Comparison of ENCODE assay signal across 14 mouse cellular contexts in genomic region chr1:168299928-168300365, GRCm38 (mm10).
DNase-seq lines count a peak whose midpoint lies in the region; ATAC-seq and TF ChIP-seq lines count a peak whose summit lies in the region.
"Had no signal": no experiment of that assay in that cellular context is flagged by ENCODE, and none has a peak within 500 bp of the region (broad histone marks: within the 10 kb centered on the region; RNA-seq: fewer than 3 reads in every experiment).

No protein-coding gene starts in this region.

- 71% methylated on average over 12 of the region's 12 CpGs for WGBS in heart, embryonic 12.5 days
- 26% methylated on average over 12 of the region's 12 CpGs for WGBS in forebrain, embryonic 13.5 days
- WGBS in limb, embryonic 13.5 days = 22% methylated on average over 12 of the region's 12 CpGs
- 66% methylated on average over 12 of the region's 12 CpGs for WGBS in kidney, embryonic 14.5 days

- no peak for DNase-seq in heart, postnatal 36 days
- no peak for DNase-seq in spleen, postnatal 36 days (ENCODE audit: low spot score in 2 of 2)
- DNase-seq: adrenal gland, postnatal 14 days; B cell, adult 2 months; cerebellum, adult 11-12 months; kidney, adult 2 months; layer of hippocampus, adult 9-11 months; thymus, postnatal 14 days had no signal

- peaks cover 46% of the 10 kb centered on the region for H3K4me1 ChIP-seq in heart, embryonic 12.5 days (replicated peaks)
- no peaks in the 10 kb centered on the region for H3K4me1 ChIP-seq in E14TG2a.4 (replicated peaks; ENCODE audit: low read depth, low read length)
- H3K4me1 ChIP-seq in forebrain, embryonic 13.5 days = peaks cover 65% of the 10 kb centered on the region
- peaks cover 30% of the 10 kb centered on the region for H3K4me1 ChIP-seq in limb, embryonic 13.5 days
- peaks cover 8% of the 10 kb centered on the region; the same call in 1 of the 2 replicates for H3K4me1 ChIP-seq in kidney, embryonic 14.5 days (ENCODE audit: control insufficient read depth, insufficient read depth, low read length)

- H3K36me3 ChIP-seq in heart, embryonic 12.5 days = 0 out of 2 replicates have a peak, but pooled peaks cover 4% of the 10 kb centered on the region
- no peaks in the 10 kb centered on the region for H3K36me3 ChIP-seq in E14TG2a.4 (ENCODE audit: insufficient read depth, low read length)
- peaks cover 12% of the 10 kb centered on the region; the same call in 1 of the 2 replicates for H3K36me3 ChIP-seq in forebrain, embryonic 13.5 days (ENCODE audit: poor library complexity, severe bottlenecking)
- no peaks in the 10 kb centered on the region for H3K36me3 ChIP-seq in limb, embryonic 13.5 days
- H3K36me3 ChIP-seq in kidney, embryonic 14.5 days (ENCODE audit: control insufficient read depth, insufficient read depth, low read length) = no peaks in the 10 kb centered on the region; the same call in 1 of the 2 replicates

- H3K4me3 ChIP-seq in heart, embryonic 12.5 days = no peak overlapping the region
- H3K4me3 ChIP-seq in E14TG2a.4 (replicated peaks; ENCODE audit: low read length) = 0 out of 2 replicates have a peak overlapping the region, but pooled peaks have one; percentile 20
- H3K4me3 ChIP-seq in forebrain, embryonic 13.5 days = no peak overlapping the region
- H3K4me3 ChIP-seq in limb, embryonic 13.5 days = no peak overlapping the region
- no peak overlapping the region for H3K4me3 ChIP-seq in kidney, embryonic 14.5 days (ENCODE audit: low read length)

- H3K4me2 ChIP-seq in heart, embryonic 12.5 days = no peak overlapping the region
- peak overlapping the region; percentile 48 for H3K4me2 ChIP-seq in forebrain, embryonic 13.5 days
- H3K4me2 ChIP-seq in limb, embryonic 13.5 days (replicated peaks) = peak overlapping the region; percentile 36
- H3K4me2 ChIP-seq in kidney, embryonic 14.5 days (replicated peaks; ENCODE audit: low read depth, low read length) = no peak overlapping the region

- no peaks in the 10 kb centered on the region for H3K27me3 ChIP-seq in heart, embryonic 12.5 days (replicated peaks)
- H3K27me3 ChIP-seq in E14TG2a.4 (ENCODE audit: insufficient read depth, low read length) = no peaks in the 10 kb centered on the region
- no peaks in the 10 kb centered on the region for H3K27me3 ChIP-seq in forebrain, embryonic 13.5 days
- H3K27me3 ChIP-seq in limb, embryonic 13.5 days = peaks cover 64% of the 10 kb centered on the region
- no peaks in the 10 kb centered on the region for H3K27me3 ChIP-seq in kidney, embryonic 14.5 days (ENCODE audit: control insufficient read depth, insufficient read depth, low read length)

- ATAC-seq in heart, embryonic 12.5 days (ENCODE audit: insufficient number of reproducible peaks, low FRiP score) = no peak
- peak; percentile 73 for ATAC-seq in forebrain, embryonic 13.5 days
- ATAC-seq in limb, embryonic 13.5 days (ENCODE audit: low FRiP score, low read depth) = no peak
- no peak for ATAC-seq in kidney, embryonic 14.5 days (ENCODE audit: low FRiP score, low TSS enrichment)
- no peak for ATAC-seq in megakaryocyte-erythroid progenitor cell, adult 5-6 weeks (replicated peaks; ENCODE audit: low FRiP score, low TSS enrichment, poor library complexity, severe bottlenecking)

- no peak for TF ChIP-seq CTCF in E14TG2a.4 (conservative IDR thresholded peaks at IDR 0.05; ENCODE audit: low read length)

- H3K27ac ChIP-seq in heart, embryonic 12.5 days (ENCODE audit: poor library complexity, severe bottlenecking) = no peak overlapping the region
- peak overlapping the region; percentile 90 for H3K27ac ChIP-seq in forebrain, embryonic 13.5 days
- no peak overlapping the region for H3K27ac ChIP-seq in limb, embryonic 13.5 days
- no peak overlapping the region for H3K27ac ChIP-seq in kidney, embryonic 14.5 days (ENCODE audit: low read depth, low read length)

- intact Hi-C loops in heart, postnatal 36 days (cut with DNase I) = loop anchor here (2.0 kb wide), 1 partner anchor 67 kb away; no protein-coding TSS in a partner anchor

- H3K9ac ChIP-seq in heart, embryonic 12.5 days = 0 out of 2 replicates have a peak overlapping the region, but pooled peaks have one; percentile 20
- H3K9ac ChIP-seq in forebrain, embryonic 13.5 days = peak overlapping the region; percentile 61
- H3K9ac ChIP-seq in limb, embryonic 13.5 days = peak overlapping the region; percentile 13; the same call in 1 of the 2 replicates
- H3K9ac ChIP-seq in kidney, embryonic 14.5 days (ENCODE audit: low read depth, low read length) = no peak overlapping the region

- H3K9me3 ChIP-seq in heart, embryonic 12.5 days (replicated peaks) = no peaks in the 10 kb centered on the region
- H3K9me3 ChIP-seq in E14TG2a.4 (ENCODE audit: low read length) = no peaks in the 10 kb centered on the region
- H3K9me3 ChIP-seq in forebrain, embryonic 13.5 days (replicated peaks) = 0 out of 2 replicates have a peak, but pooled peaks cover 4% of the 10 kb centered on the region
- peaks cover 6% of the 10 kb centered on the region; the same call in 1 of the 2 replicates for H3K9me3 ChIP-seq in limb, embryonic 13.5 days
- no peaks in the 10 kb centered on the region for H3K9me3 ChIP-seq in kidney, embryonic 14.5 days (ENCODE audit: control insufficient read depth, low read length)

Comparison
In these comparisons a context has a peak if more than half of its experiments do, and no peak if none do; other contexts are left out.
1. H3K4me2 ChIP-seq: peak in forebrain, embryonic 13.5 days (single experiment) and limb, embryonic 13.5 days (single experiment); none in heart, embryonic 12.5 days (single experiment) and kidney, embryonic 14.5 days (single experiment).